Comparison of ENCODE assay signal across 16 mouse cellular contexts in the genomic region with DNA sequence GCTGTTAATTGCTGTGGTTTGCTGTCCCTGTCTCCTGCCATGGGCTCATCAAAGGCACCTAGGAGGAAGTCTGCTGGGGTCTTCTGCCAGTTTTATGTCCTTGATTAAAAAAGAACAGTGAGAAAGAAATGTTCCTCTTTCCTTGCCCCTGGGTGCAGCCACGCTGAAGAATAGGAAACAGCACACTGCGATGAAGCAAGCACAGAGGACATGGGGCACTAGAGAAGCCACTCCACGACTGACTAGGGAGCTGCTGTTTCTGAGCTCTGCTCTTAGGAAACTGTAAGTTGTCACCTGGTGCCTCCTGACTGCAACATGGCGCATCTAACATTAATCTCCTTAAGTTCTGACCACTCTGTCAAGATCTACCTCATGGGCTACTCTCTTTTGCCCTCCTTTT. TPM values are rescaled to one million over a fixed set of nuclear protein-coding genes. Genes with fewer than 3 reads are reported as not detected.
A peak's percentile ranks its signal among the peaks of the same experiment; 100 is the strongest.
DNase-seq lines count a peak whose midpoint lies in the region; ATAC-seq and TF ChIP-seq lines count a peak whose summit lies in the region.
"Had no signal": no experiment of that assay in that cellular context is flagged by ENCODE, and none has a peak within 500 bp of the region (broad histone marks: within the 10 kb centered on the region; RNA-seq: fewer than 3 reads in every experiment).

No protein-coding gene starts in this region.

- H3K9me3 ChIP-seq in heart, embryonic 16.5 days (replicated peaks; ENCODE audit: control insufficient read depth, low read length) = no peaks in the 10 kb centered on the region
- no peaks in the 10 kb centered on the region for H3K9me3 ChIP-seq in heart, embryonic 12.5 days (replicated peaks)
- H3K9me3 ChIP-seq in liver, postnatal 0 days (ENCODE audit: low read length) = no peaks in the 10 kb centered on the region
- H3K9me3 ChIP-seq: forebrain, embryonic 10.5 days; limb, embryonic 13.5 days had no signal

- peaks cover 2% of the 10 kb centered on the region for H3K4me1 ChIP-seq in heart, embryonic 16.5 days (ENCODE audit: control insufficient read depth, insufficient read depth, low read length)
- H3K4me1 ChIP-seq in heart, embryonic 12.5 days (replicated peaks) = peaks cover 9% of the 10 kb centered on the region; the same call in 1 of the 2 replicates
- no peaks in the 10 kb centered on the region for H3K4me1 ChIP-seq in thymus, adult 2 months (replicated peaks; ENCODE audit: control insufficient read depth, insufficient read depth, low read length)
- 0 out of 2 replicates have a peak, but pooled peaks cover 2% of the 10 kb centered on the region for H3K4me1 ChIP-seq in liver, postnatal 0 days (ENCODE audit: insufficient read depth)
- H3K4me1 ChIP-seq: forebrain, embryonic 10.5 days; limb, embryonic 13.5 days had no signal

- ATAC-seq in heart, embryonic 16.5 days (replicated peaks; ENCODE audit: extremely low read depth, insufficient read depth, low FRiP score) = no peak
- ATAC-seq in heart, embryonic 12.5 days (ENCODE audit: insufficient number of reproducible peaks, low FRiP score) = no peak
- no peak for ATAC-seq in liver, postnatal 0 days
- ATAC-seq in monocyte, adult 5-6 weeks (replicated peaks; ENCODE audit: insufficient number of reproducible peaks, low FRiP score, low TSS enrichment, poor library complexity, severe bottlenecking) = peak; percentile 71
- ATAC-seq: inflammation-experienced regulatory T-cells, adult 6 months had no signal

- TF ChIP-seq POLR2A in thymus, adult 2 months (IDR thresholded peaks at IDR 0.05; ENCODE audit: control insufficient read depth, extremely low read depth, insufficient read depth, low read length, poor library complexity) = no peak

- no peak overlapping the region for H3K9ac ChIP-seq in heart, embryonic 16.5 days (ENCODE audit: low read length)
- no peak overlapping the region for H3K9ac ChIP-seq in heart, embryonic 12.5 days
- no peak overlapping the region for H3K9ac ChIP-seq in liver, postnatal 0 days (replicated peaks)
- H3K9ac ChIP-seq: limb, embryonic 13.5 days had no signal

- no peak for TF ChIP-seq CTCF in thymus, adult 2 months (IDR thresholded peaks at IDR 0.05; ENCODE audit: borderline replicate concordance, control insufficient read depth, extremely low read depth, insufficient read depth, low read length, poor library complexity)
- no peak for TF ChIP-seq CTCF in liver, postnatal 0 days (IDR thresholded peaks at IDR 0.05; ENCODE audit: low read depth)

- H3K36me3 ChIP-seq in heart, embryonic 16.5 days (ENCODE audit: control insufficient read depth, insufficient read depth) = peaks cover 5% of the 10 kb centered on the region; the same call in 1 of the 2 replicates
- H3K36me3 ChIP-seq in heart, embryonic 12.5 days = peaks cover 10% of the 10 kb centered on the region
- no peaks in the 10 kb centered on the region for H3K36me3 ChIP-seq in thymus, adult 2 months (ENCODE audit: control insufficient read depth, insufficient read depth, low read length)
- H3K36me3 ChIP-seq in liver, postnatal 0 days (replicated peaks; ENCODE audit: insufficient read depth, low read length) = no peaks in the 10 kb centered on the region

- H3K27ac ChIP-seq in heart, embryonic 16.5 days (ENCODE audit: low read length) = peak overlapping the region; percentile 35; the same call in 1 of the 2 replicates
- no peak overlapping the region for H3K27ac ChIP-seq in heart, embryonic 12.5 days (ENCODE audit: poor library complexity, severe bottlenecking)
- H3K27ac ChIP-seq in thymus, adult 2 months (ENCODE audit: control insufficient read depth, insufficient read depth, low read length) = peak overlapping the region; percentile 40; the same call in 1 of the 2 replicates
- peak overlapping the region; percentile 29; the same call in 1 of the 2 replicates for H3K27ac ChIP-seq in liver, postnatal 0 days (ENCODE audit: low read depth)
- H3K27ac ChIP-seq: forebrain, embryonic 10.5 days; limb, embryonic 13.5 days had no signal

- TF ChIP-seq EP300 in liver, postnatal 0 days (IDR thresholded peaks at IDR 0.05; ENCODE audit: low read depth) = no peak

- WGBS in heart, embryonic 16.5 days = 57% methylated on average over 4 of the region's 4 CpGs
- 49% methylated on average over 4 of the region's 4 CpGs for WGBS in heart, embryonic 12.5 days
- 17% methylated on average over 4 of the region's 4 CpGs for WGBS in thymus, adult 2 months
- WGBS in liver, postnatal 0 days (ENCODE audit: insufficient replicate concordance) = 27% methylated on average over 4 of the region's 4 CpGs

- H3K4me2 ChIP-seq in heart, embryonic 16.5 days (ENCODE audit: low read depth, low read length) = no peak overlapping the region
- H3K4me2 ChIP-seq in heart, embryonic 12.5 days = no peak overlapping the region
- H3K4me2 ChIP-seq in liver, postnatal 0 days (ENCODE audit: low read depth, low read length) = peak overlapping the region; percentile 44
- H3K4me2 ChIP-seq: limb, embryonic 13.5 days had no signal

- H3K4me3 ChIP-seq in heart, embryonic 16.5 days (ENCODE audit: low read length) = no peak overlapping the region
- H3K4me3 ChIP-seq in heart, embryonic 12.5 days = no peak overlapping the region
- H3K4me3 ChIP-seq in thymus, adult 2 months (ENCODE audit: control insufficient read depth, insufficient read depth, low read length) = no peak overlapping the region
- no peak overlapping the region for H3K4me3 ChIP-seq in liver, postnatal 0 days (ENCODE audit: low read depth, low read length)
- H3K4me3 ChIP-seq: forebrain, embryonic 10.5 days; limb, embryonic 13.5 days had no signal

- H3K27me3 ChIP-seq in heart, embryonic 16.5 days (ENCODE audit: control insufficient read depth, insufficient read depth, low read length) = no peaks in the 10 kb centered on the region
- no peaks in the 10 kb centered on the region for H3K27me3 ChIP-seq in heart, embryonic 12.5 days (replicated peaks)
- no peaks in the 10 kb centered on the region for H3K27me3 ChIP-seq in thymus, adult 2 months (ENCODE audit: control insufficient read depth, insufficient read depth, low read length)
- H3K27me3 ChIP-seq in liver, postnatal 0 days (ENCODE audit: insufficient read depth, low read length) = no peaks in the 10 kb centered on the region
- H3K27me3 ChIP-seq: limb, embryonic 13.5 days had no signal

- no peak for DNase-seq in thymus, adult 2 months
- DNase-seq in thymus, postnatal 0 days (ENCODE audit: low spot score) = no peak
- peak; percentile 24 for DNase-seq in liver, postnatal 0 days
- no peak for DNase-seq in neural tube, embryonic 10.5 days (ENCODE audit: extremely low spot score, low spot score)
- no peak for DNase-seq in c-Kit-positive CD71-positive TER-119-positive erythroid progenitor cells, embryonic 14.5 days (ENCODE audit: low spot score)
- DNase-seq: cerebellum, adult 11-12 months; heart, postnatal 4 days; kidney, adult 9 months; retina, postnatal 1 day; thymus, postnatal 36 days had no signal

RNA-seq across cellular contexts. Expression of gene Fnbp1l, which starts 53.0 kb away (rescaled TPM):
- 22.9 and 27.5 TPM in 2 replicates for polyA plus RNA-seq in heart, embryonic 16.5 days (2015; fragmentation: Nextera tagmentation; extraction: Ambion mirVana)
- 33.8 and 34.3 TPM in 2 replicates for polyA plus RNA-seq in heart, embryonic 12.5 days (2016; fragmentation: Nextera tagmentation; extraction: Ambion mirVana)
- polyA plus RNA-seq in thymus, adult 2 months (2012; rRNA removed) = 5.2 and 6.4 TPM in 2 replicates
- 6.5 and 7.1 TPM in 2 replicates for polyA plus RNA-seq in thymus, postnatal 0 days (2015; fragmentation: Nextera tagmentation; extraction: Ambion mirVana)
- polyA plus RNA-seq in liver, postnatal 0 days (2015; fragmentation: Nextera tagmentation; extraction: Ambion mirVana) = 4.0 and 4.4 TPM in 2 replicates
- total RNA-seq in monocyte, adult 5-6 weeks (2017) = 1.2 to 3.0 TPM (median 2.1 TPM) in 3 replicates
